Mouse (Mus musculus) lung, embryonic 15.5 days (tissue): ENCODE measurements around the gene Twsg1. TPM values are rescaled to one million over a fixed set of nuclear protein-coding genes. Genes with fewer than 3 reads are reported as not detected.

Source experiments
- ATAC-seq: fragments of 200-750 bp; cut with Nextera tagmentation; 2 replicates; pipeline ENCODE4 v1.8.0; 2017; ENCODE audit warnings: moderate number of reproducible peaks, borderline replicate concordance; ENCODE audit not compliant: low FRiP score, low TSS enrichment; ENCODE audit errors: extremely low read depth
- H3K27ac ChIP-seq: fragments of 300-500 bp; sonication (generic); 2 replicates; pipeline ENCODE4 v1.5.1; 2015; ENCODE audit warnings: moderate library complexity, mild to moderate bottlenecking, inconsistent platforms
- H3K27me3 ChIP-seq: fragments of 300-500 bp; sonication (generic); 2 replicates; pipeline ENCODE4 v1.6.1; 2015; ENCODE audit warnings: inconsistent platforms
- H3K36me3 ChIP-seq: fragments of 300-500 bp; sonication (generic); 2 replicates; pipeline ENCODE4 v1.6.1; 2015; ENCODE audit warnings: inconsistent platforms
- H3K4me1 ChIP-seq: fragments of 300-500 bp; sonication (generic); 2 replicates; pipeline ENCODE4 v1.6.1; 2015; ENCODE audit warnings: inconsistent platforms
- H3K4me2 ChIP-seq: fragments of 300-500 bp; sonication (generic); 2 replicates; pipeline ENCODE4 v1.6.1; 2015; ENCODE audit warnings: inconsistent platforms, mild to moderate bottlenecking, moderate library complexity
- H3K4me3 ChIP-seq: fragments of 300-500 bp; sonication (generic); 2 replicates; pipeline ENCODE4 v1.5.1; 2015; ENCODE audit warnings: mild to moderate bottlenecking, inconsistent platforms
- H3K9ac ChIP-seq: fragments of 300-500 bp; sonication (generic); 2 replicates; pipeline ENCODE4 v1.6.1; 2015; ENCODE audit warnings: inconsistent platforms
- H3K9me3 ChIP-seq: fragments of 300-500 bp; sonication (generic); 2 replicates; pipeline ENCODE4 v1.6.1; 2016; ENCODE audit warnings: inconsistent platforms
- WGBS: fragments of 180-500 bp; shearing (Covaris S2); methylation state at CpG from one replicate; pipeline ENCODE4 v1.1.7; 2015; 5-methylcytosine and 5-hydroxymethylcytosine counted together
- polyA plus RNA-seq: library from polyadenylated mRNA; unstranded; fragments of >200 nt; fragmentation: Nextera tagmentation; extraction: Ambion mirVana; gene quantifications from 2 replicates; pipeline ENCODE4 v1.2.1, GENCODE M21; 2015

The Twsg1 gene
- polyA plus RNA-seq, 1 experiment from 2014 or later, result 130 TPM

GRCm38 (mm10) chr17:65930960-65931359 is 20.1 kb downstream of the Twsg1 start:
- Histone ChIP-seq H3K27ac (peak overlapping the region; percentile 40; the same call in 1 of the 2 replicates), H3K9me3 (no peaks in the 10 kb centered on the region), H3K27me3 (no peaks in the 10 kb centered on the region), H3K4me3 (no peak overlapping the region), H3K9ac (no peak overlapping the region), H3K36me3 (peaks cover 32% of the 10 kb centered on the region), H3K4me2 (no peak overlapping the region), H3K4me1 (peaks cover 9% of the 10 kb centered on the region)
- WGBS, result 50% methylated on average over 6 of the region's 6 CpGs
- ATAC-seq, result peak; percentile 89

GRCm38 (mm10) chr17:65930158-65930826 is 20.7 kb downstream of the Twsg1 start:
- no peak overlapping the region for H3K4me2 ChIP-seq
- H3K4me1 ChIP-seq, result peaks cover 9% of the 10 kb centered on the region
- H3K9me3 ChIP-seq, result no peaks in the 10 kb centered on the region
- ATAC-seq, result peak; percentile 41
- no peak overlapping the region for H3K27ac ChIP-seq
- H3K9ac ChIP-seq, result no peak overlapping the region
- no peaks in the 10 kb centered on the region for H3K27me3 ChIP-seq
- 83% methylated on average over 7 of the region's 7 CpGs for WGBS
- no peak overlapping the region for H3K4me3 ChIP-seq
- peaks cover 31% of the 10 kb centered on the region for H3K36me3 ChIP-seq

GRCm38 (mm10) chr17:65929319-65929978 is 21.6 kb downstream of the Twsg1 start:
- H3K4me1 ChIP-seq, result peaks cover 9% of the 10 kb centered on the region
- no peak overlapping the region for H3K27ac ChIP-seq
- 71% methylated on average over 22 of the region's 22 CpGs for WGBS
- H3K27me3 ChIP-seq, result no peaks in the 10 kb centered on the region
- H3K9me3 ChIP-seq, result no peaks in the 10 kb centered on the region
- no peak overlapping the region for H3K4me3 ChIP-seq
- no peak for ATAC-seq
- H3K4me2 ChIP-seq, result no peak overlapping the region
- H3K36me3 ChIP-seq, result peaks cover 35% of the 10 kb centered on the region
- H3K9ac ChIP-seq, result no peak overlapping the region

- 76% methylated on average over 4 of the region's 4 CpGs for WGBS
- H3K4me3 ChIP-seq, result no peak overlapping the region
- no peak for ATAC-seq
- no peak overlapping the region for H3K4me2 ChIP-seq
- H3K27me3 ChIP-seq, result no peaks in the 10 kb centered on the region
- H3K4me1 ChIP-seq, result peaks cover 13% of the 10 kb centered on the region
- no peak overlapping the region for H3K27ac ChIP-seq
- no peak overlapping the region for H3K9ac ChIP-seq
- no peaks in the 10 kb centered on the region for H3K9me3 ChIP-seq
- H3K36me3 ChIP-seq, result peaks cover 35% of the 10 kb centered on the region
These were observed 23.9 kb downstream of the Twsg1 start for GRCm38 (mm10) chr17:65927077-65927476.

DNA sequence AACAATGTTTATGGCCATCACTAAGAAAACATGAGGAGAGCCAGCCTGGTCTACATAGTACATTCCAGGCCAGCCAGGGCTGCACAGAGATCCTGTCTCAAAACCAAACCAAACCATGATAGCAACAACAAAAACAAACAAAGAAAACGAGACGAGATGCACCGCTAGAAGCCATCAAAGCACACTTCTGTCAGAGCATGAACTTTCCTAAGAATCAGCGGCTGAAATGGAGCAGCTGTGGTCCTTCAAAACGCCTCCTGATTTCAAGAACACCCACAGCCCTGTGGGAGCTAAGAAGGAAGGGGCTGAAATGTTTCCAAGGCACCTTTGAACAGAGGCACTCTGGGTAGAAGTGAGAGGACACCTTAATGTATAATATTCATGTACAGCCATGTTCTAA is 26.8 kb downstream of the Twsg1 start:
- Histone ChIP-seq H3K4me2 (no peak overlapping the region), H3K4me1 (0 out of 2 replicates have a peak, but pooled peaks cover 3% of the 10 kb centered on the region), H3K27me3 (no peaks in the 10 kb centered on the region), H3K4me3 (no peak overlapping the region), H3K9ac (no peak overlapping the region), H3K36me3 (peaks cover 39% of the 10 kb centered on the region), H3K9me3 (no peaks in the 10 kb centered on the region), H3K27ac (no peak overlapping the region)
- ATAC-seq, result no peak
- WGBS, result 32% methylated on average over 5 of the region's 5 CpGs

DNA sequence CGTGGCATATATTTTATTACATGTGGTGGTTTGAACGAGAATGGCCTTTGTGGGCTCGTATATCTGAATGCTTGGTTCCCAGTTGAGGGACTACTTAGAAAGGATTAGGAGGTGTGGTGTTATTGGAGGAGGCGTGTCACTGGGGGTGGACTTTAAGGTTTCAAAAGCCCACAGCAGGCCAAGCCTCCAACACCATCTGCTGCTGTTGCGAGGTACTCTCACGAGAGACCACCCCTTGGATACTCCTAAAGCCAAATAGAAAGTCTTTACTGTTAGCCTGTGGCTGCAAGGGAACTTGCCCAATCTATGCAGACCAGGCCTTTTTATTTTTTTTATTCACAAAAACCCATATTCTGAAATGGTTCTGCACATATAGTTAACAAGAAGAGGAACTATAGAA is 29.1 kb downstream of the Twsg1 start:
- H3K4me3 ChIP-seq, result no peak overlapping the region
- H3K27me3 ChIP-seq, result no peaks in the 10 kb centered on the region
- H3K27ac ChIP-seq, result no peak overlapping the region
- 79% methylated on average over 6 of the region's 6 CpGs for WGBS
- H3K9me3 ChIP-seq, result no peaks in the 10 kb centered on the region
- peaks cover 29% of the 10 kb centered on the region for H3K36me3 ChIP-seq
- H3K4me2 ChIP-seq, result no peak overlapping the region
- 0 out of 2 replicates have a peak, but pooled peaks cover 6% of the 10 kb centered on the region for H3K4me1 ChIP-seq
- H3K9ac ChIP-seq, result no peak overlapping the region
- no peak for ATAC-seq

GRCm38 (mm10) chr17:65919235-65919634 is 31.8 kb downstream of the Twsg1 start:
- Histone ChIP-seq H3K27ac (no peak overlapping the region), H3K9ac (no peak overlapping the region), H3K4me2 (no peak overlapping the region), H3K9me3 (no peaks in the 10 kb centered on the region), H3K27me3 (no peaks in the 10 kb centered on the region), H3K36me3 (peaks cover 18% of the 10 kb centered on the region), H3K4me1 (peaks cover 20% of the 10 kb centered on the region), H3K4me3 (no peak overlapping the region)
- no peak for ATAC-seq
- 66% methylated on average over 3 of the region's 3 CpGs for WGBS

- Histone ChIP-seq H3K4me1 (peaks cover 18% of the 10 kb centered on the region), H3K27me3 (no peaks in the 10 kb centered on the region), H3K27ac (peak overlapping the region; percentile 96), H3K4me3 (no peak overlapping the region), H3K4me2 (0 out of 2 replicates have a peak overlapping the region, but pooled peaks have one; percentile 21), H3K9ac (no peak overlapping the region), H3K36me3 (no peaks in the 10 kb centered on the region), H3K9me3 (no peaks in the 10 kb centered on the region)
- 27% methylated on average over 8 of the region's 8 CpGs for WGBS
- ATAC-seq, result peak; percentile 95
These were observed 34.8 kb downstream of the Twsg1 start for GRCm38 (mm10) chr17:65916135-65916668.

DNA sequence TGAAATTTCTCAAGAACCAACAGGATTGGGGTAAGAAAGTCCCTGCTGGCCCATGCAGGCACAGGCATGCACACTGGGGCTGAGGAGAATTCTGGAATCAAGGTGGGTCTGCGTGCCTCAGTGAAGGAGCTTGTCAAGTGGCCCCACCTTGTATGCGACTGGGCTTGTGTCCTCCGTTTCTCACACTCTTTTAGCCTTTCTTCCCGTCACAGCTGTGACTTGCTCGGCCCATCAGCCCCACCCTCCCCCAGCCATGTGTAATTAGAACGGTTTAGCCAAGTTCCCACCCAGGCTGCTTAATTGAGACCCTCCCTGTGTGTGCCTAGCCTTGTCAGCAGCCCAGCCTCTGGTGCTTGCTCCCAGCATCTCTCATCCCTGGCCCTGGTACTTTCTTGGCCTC is 36.9 kb downstream of the Twsg1 start:
- peak overlapping the region; percentile 26; the same call in 1 of the 2 replicates for H3K27ac ChIP-seq
- no peaks in the 10 kb centered on the region for H3K36me3 ChIP-seq
- WGBS, result 48% methylated on average over 6 of the region's 6 CpGs
- ATAC-seq, result 0 out of 2 replicates have a peak, but pooled peaks have one; percentile 11
- H3K9ac ChIP-seq, result no peak overlapping the region
- H3K4me1 ChIP-seq, result peaks cover 18% of the 10 kb centered on the region
- no peaks in the 10 kb centered on the region for H3K27me3 ChIP-seq
- H3K4me2 ChIP-seq, result no peak overlapping the region
- H3K9me3 ChIP-seq, result no peaks in the 10 kb centered on the region
- no peak overlapping the region for H3K4me3 ChIP-seq

- no peaks in the 10 kb centered on the region for H3K27me3 ChIP-seq
- WGBS, result 93% methylated on average over 2 of the region's 2 CpGs
These were observed 38.8 kb downstream of the Twsg1 start for GRCm38 (mm10) chr17:65912202-65912601.

DNA sequence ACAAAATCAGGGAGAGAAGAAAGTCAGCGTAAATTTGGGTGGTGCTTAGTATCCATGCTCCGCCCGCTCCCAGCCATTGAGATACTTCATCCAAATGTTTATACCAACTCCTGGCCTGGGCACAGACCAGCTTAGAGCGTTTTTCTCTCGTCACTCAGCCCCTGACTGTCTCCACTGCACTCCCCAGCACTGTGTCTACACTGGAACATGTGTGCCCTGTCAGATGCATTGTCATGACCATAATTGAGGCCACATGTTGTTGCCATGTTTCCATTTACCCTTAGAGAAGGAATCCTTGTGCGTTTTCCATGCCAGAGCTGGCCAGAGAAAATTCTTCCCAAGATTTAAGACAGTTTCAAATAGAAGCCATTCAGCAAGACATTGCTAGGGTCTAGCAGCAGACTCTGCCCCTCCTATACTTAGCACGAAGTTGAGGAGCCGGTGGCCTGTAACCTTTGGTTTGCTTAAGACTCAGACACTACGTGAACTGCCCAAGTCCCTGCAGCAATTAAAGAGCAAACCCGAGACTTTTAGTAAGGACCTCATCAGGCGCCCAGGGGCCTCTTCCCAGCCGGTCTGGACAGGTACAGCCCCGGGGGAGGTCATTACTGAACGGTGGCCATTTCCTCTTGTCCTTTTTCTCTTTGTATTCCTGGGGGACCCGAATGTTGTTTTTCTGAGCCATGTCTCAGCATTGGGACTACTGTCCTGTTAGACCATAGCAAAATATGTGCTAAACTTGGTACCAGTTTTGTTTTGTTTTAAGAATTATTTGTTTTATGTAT is 39.5 kb downstream of the Twsg1 start:
- Histone ChIP-seq H3K27me3 (no peaks in the 10 kb centered on the region), H3K4me2 (no peak overlapping the region), H3K9me3 (no peaks in the 10 kb centered on the region), H3K4me1 (peaks cover 26% of the 10 kb centered on the region), H3K27ac (no peak overlapping the region), H3K9ac (no peak overlapping the region), H3K4me3 (no peak overlapping the region), H3K36me3 (no peaks in the 10 kb centered on the region)
- ATAC-seq, result no peak
- WGBS, result 67% methylated on average over 15 of the region's 15 CpGs

More at GRCm38 (mm10) chr17:65912202-65912601, 38.8 kb downstream of the Twsg1 start:
- Histone ChIP-seq H3K9ac (no peak overlapping the region), H3K36me3 (no peaks in the 10 kb centered on the region), H3K4me1 (peaks cover 22% of the 10 kb centered on the region), H3K9me3 (no peaks in the 10 kb centered on the region), H3K27ac (no peak overlapping the region), H3K4me3 (no peak overlapping the region), H3K4me2 (no peak overlapping the region)
- no peak for ATAC-seq
